Mouse (Mus musculus): Measurements from ENCODE around the gene Apol7e. TPM values are rescaled to one million over a fixed set of nuclear protein-coding genes. Genes with fewer than 3 reads are reported as not detected.
"Not testable (repeated sequence)": the region's sequence is repeated elsewhere in the genome, so short reads cannot be mapped to it uniquely, and the experiment has no call there.

Gene Apol7e
- polyA plus RNA-seq, 1 experiment = 3.0 TPM

- not testable (repeated sequence) for DNase-seq (ENCODE audit: low read depth, low spot score)
- 63% methylated on average over 4 of the region's 4 CpGs for WGBS
Measured at GRCm38 (mm10) chr15:77733903-77734302, 35.2 kb downstream of the Apol7e start.

GRCm38 (mm10) chr15:77740511-77741297 lies 42.0 kb downstream of the Apol7e start:
- WGBS = 43% methylated on average over 9 of the region's 9 CpGs

GRCm38 (mm10) chr15:77741556-77741955 lies 42.9 kb downstream of the Apol7e start:
- WGBS = 75% methylated on average over 6 of the region's 6 CpGs
- DNase-seq (ENCODE audit: low read depth, low spot score) = not testable (repeated sequence)

More at GRCm38 (mm10) chr15:77740511-77741297, 42.0 kb downstream of the Apol7e start:
- peak; percentile 40 for DNase-seq (ENCODE audit: low read depth, low spot score)

GRCm38 (mm10) chr15:77744632-77745031 lies 46.0 kb downstream of the Apol7e start:
- no peak for DNase-seq (ENCODE audit: low read depth, low spot score)
- WGBS = 61% methylated on average over 5 of the region's 5 CpGs

GRCm38 (mm10) chr15:77745081-77745480 lies 46.4 kb downstream of the Apol7e start:
- DNase-seq (ENCODE audit: low read depth, low spot score) = no peak

- DNase-seq (ENCODE audit: low read depth, low spot score) = no peak
- 97% methylated on average over 1 of the region's 1 CpGs for WGBS
Measured at GRCm38 (mm10) chr15:77746326-77746725, 47.7 kb downstream of the Apol7e start.

- DNase-seq (ENCODE audit: low read depth, low spot score) = no peak
- 68% methylated on average over 3 of the region's 3 CpGs for WGBS
Measured at GRCm38 (mm10) chr15:77748414-77748813, 49.8 kb downstream of the Apol7e start.

- DNase-seq (ENCODE audit: low read depth, low spot score) = no peak
- 91% methylated on average over 10 of the region's 10 CpGs for WGBS
Measured at GRCm38 (mm10) chr15:77749717-77750116, 51.1 kb downstream of the Apol7e start.

GRCm38 (mm10) chr15:77750461-77750860 lies 51.8 kb downstream of the Apol7e start:
- peak; percentile 45 for DNase-seq (ENCODE audit: low read depth, low spot score)
- WGBS = 30% methylated on average over 1 of the region's 1 CpGs

GRCm38 (mm10) chr15:77752443-77752842 lies 53.8 kb downstream of the Apol7e start:
- no peak for DNase-seq (ENCODE audit: low read depth, low spot score)

GRCm38 (mm10) chr15:77755132-77755531 lies 56.5 kb downstream of the Apol7e start:
- WGBS = 38% methylated on average over 2 of the region's 2 CpGs

More at GRCm38 (mm10) chr15:77752443-77752842, 53.8 kb downstream of the Apol7e start:
- 47% methylated on average over 11 of the region's 11 CpGs for WGBS

GRCm38 (mm10) chr15:77756081-77756480 lies 57.4 kb downstream of the Apol7e start:
- no peak for DNase-seq (ENCODE audit: low read depth, low spot score)
- 79% methylated on average over 2 of the region's 2 CpGs for WGBS

More at GRCm38 (mm10) chr15:77755132-77755531, 56.5 kb downstream of the Apol7e start:
- no peak for DNase-seq (ENCODE audit: low read depth, low spot score)

- peak; percentile 33 for DNase-seq (ENCODE audit: low read depth, low spot score)
- WGBS = 3% methylated on average over 9 of the region's 9 CpGs
Measured at GRCm38 (mm10) chr15:77756848-77757247, 58.2 kb downstream of the Apol7e start, which contains the start of gene Apol8. Gene Apol8, minus strand, starts transcription at chr15:77757003.

GRCm38 (mm10) chr15:77757586-77758226 lies 59.0 kb downstream of the Apol7e start:
- DNase-seq (ENCODE audit: low read depth, low spot score) = no peak
- 55% methylated on average over 4 of the region's 4 CpGs for WGBS

- 93% methylated on average over 16 of the region's 16 CpGs for WGBS
- DNase-seq (ENCODE audit: low read depth, low spot score) = no peak
Measured at GRCm38 (mm10) chr15:77760037-77760436, 61.4 kb downstream of the Apol7e start.

- WGBS = 88% methylated on average over 7 of the region's 7 CpGs
Measured at GRCm38 (mm10) chr15:77761083-77761482, 62.4 kb downstream of the Apol7e start.

GRCm38 (mm10) chr15:77761561-77762380 lies 63.1 kb downstream of the Apol7e start:
- DNase-seq (ENCODE audit: low read depth, low spot score) = no peak
- 70% methylated on average over 22 of the region's 22 CpGs for WGBS

More at GRCm38 (mm10) chr15:77761083-77761482, 62.4 kb downstream of the Apol7e start:
- DNase-seq (ENCODE audit: low read depth, low spot score) = no peak

- DNase-seq (ENCODE audit: low read depth, low spot score) = no peak
- WGBS = 89% methylated on average over 16 of the region's 16 CpGs
Measured at GRCm38 (mm10) chr15:77763050-77763449, 64.4 kb downstream of the Apol7e start.

GRCm38 (mm10) chr15:77763702-77764101 lies 65.0 kb downstream of the Apol7e start:
- WGBS = 68% methylated on average over 11 of the region's 11 CpGs
- DNase-seq (ENCODE audit: low read depth, low spot score) = no peak

All from large intestine, adult 2 months (tissue).